Mouse (Mus musculus) kidney, adult 2 months (tissue): ENCODE data around the gene Slc12a5.

Experiments
- CTCF ChIP-seq: fragments of 200-500 bp; conservative IDR thresholded peaks from 2 replicates; pipeline ENCODE4 v1.5.1; 2011; ENCODE audit warnings: low read depth, mild to moderate bottlenecking, control low read depth, low read length, moderate library complexity, mixed read lengths; ENCODE audit not compliant: insufficient read depth, insufficient read length
- POLR2A ChIP-seq: fragments of 200-500 bp; IDR thresholded peaks from one replicate; pipeline ENCODE4 v1.6.1; 2011; ENCODE audit warnings: low read depth, low read length, control low read depth

- TF ChIP-seq POLR2A, result no peak
- TF ChIP-seq CTCF, result no peak
Observed at GRCm38 (mm10) chr2:164940140-164940830, 20.3 kb upstream of the Slc12a5 start, which contains the start of gene Mmp9.
